Mouse (Mus musculus) erythroblast, embryonic 14.5 days (primary cell): Measurements from ENCODE around the gene Serac1. TPM values are rescaled to one million over a fixed set of nuclear protein-coding genes. Genes with fewer than 3 reads are reported as not detected.

Experiments
- H3K27me3 ChIP-seq: 2 replicates; pipeline ENCODE4 v1.6.1; 2012; ENCODE audit warnings: inconsistent platforms; ENCODE audit not compliant: control insufficient read depth
- H3K36me3 ChIP-seq: 2 replicates; pipeline ENCODE4 v1.6.1; 2012; ENCODE audit warnings: mild to moderate bottlenecking, inconsistent platforms; ENCODE audit not compliant: control insufficient read depth
- H3K4me1 ChIP-seq: 2 replicates; pipeline ENCODE4 v1.6.1; 2012; ENCODE audit warnings: inconsistent platforms; ENCODE audit not compliant: control insufficient read depth
- H3K4me3 ChIP-seq: replicated peaks from 2 replicates; pipeline ENCODE3; 2012; ENCODE audit warnings: moderate library complexity, mild to moderate bottlenecking, inconsistent platforms
- H3K9me3 ChIP-seq: 2 replicates; pipeline ENCODE4 v1.6.1; 2012; ENCODE audit warnings: low read length, inconsistent platforms, mixed read lengths; ENCODE audit not compliant: control insufficient read depth
- GATA1 ChIP-seq: IDR thresholded peaks from 2 replicates; pipeline ENCODE4 v1.6.1; 2012; ENCODE audit warnings: low read length, inconsistent platforms, mixed read lengths
- TAL1 ChIP-seq: IDR thresholded peaks from 3 replicates; pipeline ENCODE4 v1.6.1; 2012; ENCODE audit warnings: low read length, inconsistent platforms, mixed read lengths
- polyA plus RNA-seq: library from polyadenylated mRNA; stranded (reverse); fragments of >175 nt; gene quantifications from 2 replicates; pipeline ENCODE4 v1.2.3, GENCODE M21; 2012

Serac1 gene
- polyA plus RNA-seq, 1 experiment = 0.14 TPM

DNA sequence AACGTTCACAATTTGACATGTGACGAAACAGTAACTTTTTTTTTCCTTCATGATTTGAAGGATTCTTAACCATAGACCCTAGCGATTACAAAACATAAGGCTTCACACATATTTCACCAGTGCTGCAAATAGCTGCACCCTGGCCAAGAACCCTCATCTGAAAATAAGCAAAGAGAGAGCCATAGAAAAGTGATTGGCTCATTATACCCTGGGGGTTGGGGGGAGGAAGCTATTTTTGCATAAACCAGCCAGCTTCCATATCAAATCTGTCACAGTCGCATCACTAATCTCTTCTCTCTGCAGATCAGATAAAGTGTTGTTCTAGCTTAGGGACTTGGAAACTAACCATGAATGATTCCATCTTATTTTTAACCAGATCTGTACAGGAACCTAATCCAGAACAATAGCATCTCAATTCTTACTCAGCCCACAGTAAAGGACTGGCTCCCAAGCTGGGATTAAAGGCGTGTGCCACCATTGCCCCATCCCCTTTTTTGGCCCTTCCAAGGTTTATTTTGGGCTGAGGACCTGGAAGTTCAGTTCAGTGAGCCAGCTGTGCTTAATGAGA lies 3.9 kb upstream of the Serac1 start:
- Histone ChIP-seq H3K4me3 (no peak overlapping the region), H3K27me3 (no peaks in the 10 kb centered on the region), H3K36me3 (peaks cover 49% of the 10 kb centered on the region), H3K9me3 (no peaks in the 10 kb centered on the region), H3K4me1 (peaks cover 23% of the 10 kb centered on the region)
- TF ChIP-seq GATA1 = no peak
- TF ChIP-seq TAL1 = no peak

DNA sequence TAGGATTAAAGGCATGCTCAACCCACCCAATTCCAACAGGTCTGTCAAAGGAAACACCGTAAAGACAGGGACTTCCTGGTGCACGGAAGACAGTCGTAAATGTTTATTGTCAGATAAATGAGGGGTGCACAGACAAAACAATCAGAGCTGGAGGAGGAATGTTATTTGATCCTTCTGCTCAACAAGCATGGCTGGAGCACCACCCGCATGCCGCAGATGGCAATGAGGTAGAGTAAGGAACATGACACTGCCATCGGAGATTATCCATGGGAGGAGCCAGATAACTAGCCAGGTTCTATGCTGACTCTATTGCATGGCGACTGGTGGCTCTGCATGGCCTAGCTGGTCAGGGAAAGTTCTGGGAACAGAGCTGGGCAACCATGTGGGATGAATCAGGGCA lies 6.1 kb downstream of the Serac1 start:
- H3K4me1 ChIP-seq = peaks cover 10% of the 10 kb centered on the region
- H3K9me3 ChIP-seq = no peaks in the 10 kb centered on the region
- peaks cover 39% of the 10 kb centered on the region for H3K36me3 ChIP-seq
- no peak overlapping the region for H3K4me3 ChIP-seq
- no peaks in the 10 kb centered on the region for H3K27me3 ChIP-seq
- TF ChIP-seq GATA1 (no peak), TAL1 (no peak)

DNA sequence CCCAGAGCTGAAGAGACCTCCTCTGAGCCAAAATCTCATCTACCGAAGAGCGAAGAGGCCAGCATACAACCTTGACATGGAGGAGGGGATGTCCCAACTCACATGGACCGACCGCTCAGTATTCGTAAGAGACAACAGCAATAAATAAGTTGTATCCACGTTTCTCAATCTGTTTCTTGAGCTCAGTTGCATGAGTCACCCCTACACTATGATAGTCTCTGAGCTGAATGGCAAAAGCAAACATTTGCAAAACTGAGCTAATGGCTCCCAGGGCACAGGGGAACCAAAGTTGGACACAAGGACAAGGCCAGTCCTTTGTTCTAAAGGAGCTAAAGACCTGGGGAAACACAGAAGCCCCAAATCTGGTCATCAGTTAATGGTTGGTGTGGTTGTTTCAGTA lies 9.7 kb downstream of the Serac1 start:
- Histone ChIP-seq H3K4me1 (no peaks in the 10 kb centered on the region), H3K9me3 (no peaks in the 10 kb centered on the region), H3K4me3 (no peak overlapping the region), H3K36me3 (peaks cover 55% of the 10 kb centered on the region), H3K27me3 (no peaks in the 10 kb centered on the region)
- no peak for TF ChIP-seq GATA1
- no peak for TF ChIP-seq TAL1

DNA sequence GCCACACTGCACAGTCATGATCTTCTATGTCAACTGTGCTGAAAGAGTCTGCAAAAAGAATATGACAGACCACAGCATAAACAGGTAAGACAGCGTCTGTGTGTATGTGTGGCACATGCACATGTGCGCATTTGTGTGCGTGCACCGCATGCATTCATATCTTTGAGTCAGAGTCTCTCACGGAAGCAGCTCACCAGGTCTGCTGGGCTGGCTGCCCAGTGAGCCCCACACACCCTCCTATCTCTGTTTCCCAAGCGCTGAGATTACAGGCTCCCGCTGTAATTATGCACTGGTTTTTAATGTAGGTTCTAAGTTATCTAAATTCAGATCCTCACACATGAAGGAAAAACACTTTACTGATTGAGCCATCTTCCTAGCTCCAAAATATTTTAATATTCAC lies 11.9 kb downstream of the Serac1 start:
- Histone ChIP-seq H3K27me3 (no peaks in the 10 kb centered on the region), H3K4me1 (no peaks in the 10 kb centered on the region), H3K36me3 (peaks cover 53% of the 10 kb centered on the region), H3K9me3 (no peaks in the 10 kb centered on the region), H3K4me3 (no peak overlapping the region)
- TF ChIP-seq GATA1 (no peak), TAL1 (no peak)

DNA sequence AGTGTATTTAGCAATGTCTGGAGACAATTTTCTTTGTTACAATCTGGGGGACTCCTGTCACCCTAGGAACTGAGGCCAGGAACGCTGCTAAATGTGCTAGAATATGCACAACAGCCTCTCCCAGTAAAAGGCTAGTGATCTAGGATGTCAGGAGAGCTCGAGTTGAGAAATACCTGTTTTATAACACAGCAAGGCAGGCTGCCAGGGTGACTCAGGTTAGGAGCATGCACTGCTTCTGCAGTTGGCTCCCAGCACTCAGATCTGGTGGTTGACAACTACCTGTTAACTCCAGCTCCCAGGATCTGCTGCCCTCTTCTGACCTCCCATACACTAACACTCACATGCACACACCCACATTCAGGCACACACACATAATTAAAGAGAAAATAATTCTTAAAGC lies 13.5 kb downstream of the Serac1 start:
- peaks cover 43% of the 10 kb centered on the region for H3K36me3 ChIP-seq
- no peaks in the 10 kb centered on the region for H3K9me3 ChIP-seq
- no peak overlapping the region for H3K4me3 ChIP-seq
- no peaks in the 10 kb centered on the region for H3K4me1 ChIP-seq
- no peaks in the 10 kb centered on the region for H3K27me3 ChIP-seq
- TF ChIP-seq GATA1 = no peak
- TF ChIP-seq TAL1 = no peak

DNA sequence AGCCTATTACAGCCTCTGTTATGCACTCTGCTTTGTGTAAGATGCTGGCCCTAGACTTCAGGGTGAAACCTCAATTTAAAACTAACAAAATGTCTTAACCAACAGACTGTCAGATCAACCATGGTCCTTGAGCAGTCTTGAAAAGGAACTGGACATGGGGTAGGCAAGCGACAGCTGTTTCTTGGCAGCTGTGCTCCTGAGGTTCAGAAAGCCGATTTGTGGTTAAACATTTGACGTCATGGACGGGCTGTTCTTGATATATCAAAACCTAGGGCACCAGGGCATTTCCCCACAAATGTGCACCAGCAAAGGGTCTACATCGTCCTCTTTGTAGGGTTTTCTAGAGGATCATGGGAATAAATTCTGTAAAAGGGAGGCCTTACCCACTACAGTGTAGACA lies 16.0 kb downstream of the Serac1 start:
- H3K4me3 ChIP-seq = no peak overlapping the region
- no peaks in the 10 kb centered on the region for H3K9me3 ChIP-seq
- no peaks in the 10 kb centered on the region for H3K27me3 ChIP-seq
- H3K4me1 ChIP-seq = no peaks in the 10 kb centered on the region
- TF ChIP-seq TAL1 = no peak
- TF ChIP-seq GATA1 = no peak
- peaks cover 41% of the 10 kb centered on the region for H3K36me3 ChIP-seq

DNA sequence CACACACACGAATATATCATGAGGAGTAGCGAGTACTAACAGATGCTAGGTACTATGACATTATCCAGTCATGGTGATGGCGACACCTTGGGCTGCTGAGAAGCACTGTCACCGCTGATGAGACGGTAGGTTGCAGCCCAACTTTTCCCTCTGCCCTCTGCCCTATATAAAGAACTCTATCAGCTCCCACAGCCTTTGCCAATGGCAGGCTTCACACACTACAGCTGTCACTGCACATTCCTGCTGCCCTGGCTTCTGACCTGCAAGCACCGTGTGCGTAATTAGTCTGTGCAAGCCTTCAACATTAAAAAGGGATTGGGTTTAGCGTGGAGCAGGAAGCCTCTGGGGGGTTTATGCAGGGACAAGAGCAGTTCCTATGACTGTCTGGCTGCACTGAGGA lies 16.7 kb downstream of the Serac1 start:
- Histone ChIP-seq H3K27me3 (no peaks in the 10 kb centered on the region), H3K9me3 (no peaks in the 10 kb centered on the region), H3K36me3 (peaks cover 41% of the 10 kb centered on the region), H3K4me3 (no peak overlapping the region), H3K4me1 (no peaks in the 10 kb centered on the region)
- TF ChIP-seq GATA1 (no peak), TAL1 (no peak)

DNA sequence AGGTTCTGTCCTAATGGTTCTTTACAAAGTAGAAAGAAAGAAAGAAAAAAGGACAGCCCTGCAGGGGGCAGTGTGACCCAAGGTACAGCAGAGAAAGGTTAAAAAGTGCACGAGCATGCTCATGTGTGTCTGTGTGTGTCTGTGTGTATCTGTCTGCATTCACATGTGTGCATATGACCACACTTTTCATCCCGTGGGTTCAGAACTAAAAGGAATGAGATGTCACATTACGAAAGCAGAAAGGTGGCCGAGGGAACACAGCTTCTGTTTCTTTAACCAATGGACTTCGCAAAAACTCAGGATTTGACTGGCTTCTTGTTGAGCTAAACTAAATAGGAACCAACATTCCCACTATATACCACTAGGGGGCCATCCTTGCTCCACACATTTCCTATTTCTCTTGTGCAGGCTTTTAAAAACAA lies 24.6 kb downstream of the Serac1 start:
- Histone ChIP-seq H3K27me3 (no peaks in the 10 kb centered on the region), H3K36me3 (peaks cover 26% of the 10 kb centered on the region), H3K9me3 (no peaks in the 10 kb centered on the region), H3K4me1 (no peaks in the 10 kb centered on the region), H3K4me3 (no peak overlapping the region)
- TF ChIP-seq GATA1 = no peak
- TF ChIP-seq TAL1 = no peak

DNA sequence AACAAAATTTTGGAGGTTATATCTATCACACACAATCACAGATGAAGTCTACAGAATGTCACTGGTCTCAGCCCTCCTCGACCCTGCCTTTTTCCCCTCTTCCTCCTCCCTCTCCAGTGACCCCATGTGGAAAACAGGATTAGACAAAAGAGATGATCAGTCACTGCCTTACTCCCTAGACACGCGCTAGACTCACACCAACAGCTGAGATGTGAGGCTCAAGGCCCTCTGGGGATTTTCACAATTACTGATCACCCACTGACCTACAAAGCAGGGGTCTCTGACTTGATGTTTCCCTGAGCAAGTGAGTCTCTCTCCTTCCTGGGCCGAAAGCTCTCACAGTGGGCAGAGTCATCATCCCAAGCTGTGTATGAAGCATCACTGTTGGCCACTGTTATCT lies 26.7 kb downstream of the Serac1 start:
- H3K4me1 ChIP-seq = no peaks in the 10 kb centered on the region
- peaks cover 35% of the 10 kb centered on the region for H3K36me3 ChIP-seq
- no peaks in the 10 kb centered on the region for H3K27me3 ChIP-seq
- no peaks in the 10 kb centered on the region for H3K9me3 ChIP-seq
- H3K4me3 ChIP-seq = no peak overlapping the region
- no peak for TF ChIP-seq TAL1
- TF ChIP-seq GATA1 = no peak

DNA sequence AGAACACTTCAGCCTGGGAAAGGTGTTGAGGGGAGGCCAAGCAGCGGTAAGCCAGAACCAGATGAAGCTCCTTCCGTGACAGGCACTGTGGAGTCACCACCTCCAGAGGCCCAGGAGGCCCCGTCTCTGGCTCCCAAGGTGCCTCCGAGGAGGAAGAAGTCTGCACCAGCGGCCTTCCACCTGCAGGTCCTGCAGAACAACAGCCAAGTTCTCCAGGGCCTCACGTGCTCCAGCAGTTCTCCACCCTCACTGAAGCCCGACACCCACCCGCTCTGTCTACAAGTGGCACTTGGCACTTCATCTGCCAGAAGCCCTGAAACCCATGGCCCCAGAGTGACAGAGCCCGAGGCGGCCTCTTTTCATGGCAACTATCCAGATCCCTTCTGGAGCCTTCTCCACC lies 42.0 kb downstream of the Serac1 start:
- H3K27me3 ChIP-seq = 0 out of 2 replicates have a peak, but pooled peaks cover 2% of the 10 kb centered on the region
- H3K36me3 ChIP-seq = peaks cover 10% of the 10 kb centered on the region
- H3K4me1 ChIP-seq = no peaks in the 10 kb centered on the region
- TF ChIP-seq GATA1 (no peak), TAL1 (no peak)
- no peaks in the 10 kb centered on the region for H3K9me3 ChIP-seq
- H3K4me3 ChIP-seq = no peak overlapping the region
